Mouse (Mus musculus) right cerebral cortex, postnatal 25 days (tissue): ENCODE results near the gene Cntn2.

Experiments used
- DNase-seq: peaks from one replicate; pipeline ENCODE4 v3.0.0; 2022

Cntn2 gene

DNA sequence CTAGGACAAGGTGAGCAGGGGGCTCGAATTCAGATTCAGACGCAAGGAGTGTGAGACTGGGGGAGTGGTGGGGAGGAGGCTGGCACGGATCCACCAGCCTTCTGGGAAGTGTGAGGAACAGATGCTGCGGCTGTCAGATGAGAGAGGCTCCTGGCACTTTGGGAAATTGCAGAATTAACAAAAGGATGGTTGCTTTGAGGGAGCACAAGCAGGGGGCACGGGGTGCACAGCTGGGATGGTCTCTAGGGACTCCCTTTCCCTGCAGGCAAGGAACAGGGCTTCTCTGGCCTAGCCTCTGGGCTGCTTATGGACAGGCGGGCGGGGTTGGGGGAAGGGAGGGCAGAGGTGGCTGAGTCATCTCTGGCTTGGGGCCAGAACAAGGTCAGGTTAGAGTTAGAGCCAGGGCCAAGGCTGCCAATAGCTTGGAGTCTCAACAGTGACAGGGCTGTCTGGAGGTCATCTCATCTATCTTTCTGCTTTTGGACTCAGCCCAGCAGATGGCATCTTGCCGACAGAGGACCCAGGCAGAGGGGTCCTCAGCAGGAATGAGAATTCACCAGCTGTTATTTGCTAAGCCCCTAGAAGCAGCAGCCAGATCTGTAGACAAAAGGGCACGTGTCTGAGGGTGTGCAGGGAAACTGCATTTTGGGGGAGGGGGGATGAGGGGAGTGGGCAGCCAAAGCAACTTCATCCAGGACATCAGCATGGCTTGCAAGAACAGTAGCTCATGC, 15.0 kb upstream of the Cntn2 start:
- no peak for DNase-seq

DNA sequence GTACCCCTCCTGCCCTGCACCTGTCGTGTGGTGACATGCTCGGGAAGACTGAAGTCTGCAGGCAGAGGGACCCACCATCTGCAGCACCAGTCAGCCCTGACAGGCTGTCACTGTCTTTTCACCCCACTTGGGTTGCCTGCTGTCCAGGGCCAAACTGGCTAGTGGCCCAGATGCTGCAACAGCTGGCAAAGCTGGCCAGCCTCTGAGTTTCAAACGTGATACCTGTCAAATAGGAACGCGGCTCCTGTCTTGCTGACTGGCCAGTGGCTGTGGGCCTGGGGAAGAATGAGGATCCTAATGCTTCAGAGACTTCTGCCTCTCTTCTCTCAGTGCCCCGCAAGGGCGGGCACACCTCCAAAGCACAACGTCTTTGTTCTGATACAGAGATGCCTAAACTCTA, 733 bp upstream of the Cntn2 start:
- no peak for DNase-seq

DNA sequence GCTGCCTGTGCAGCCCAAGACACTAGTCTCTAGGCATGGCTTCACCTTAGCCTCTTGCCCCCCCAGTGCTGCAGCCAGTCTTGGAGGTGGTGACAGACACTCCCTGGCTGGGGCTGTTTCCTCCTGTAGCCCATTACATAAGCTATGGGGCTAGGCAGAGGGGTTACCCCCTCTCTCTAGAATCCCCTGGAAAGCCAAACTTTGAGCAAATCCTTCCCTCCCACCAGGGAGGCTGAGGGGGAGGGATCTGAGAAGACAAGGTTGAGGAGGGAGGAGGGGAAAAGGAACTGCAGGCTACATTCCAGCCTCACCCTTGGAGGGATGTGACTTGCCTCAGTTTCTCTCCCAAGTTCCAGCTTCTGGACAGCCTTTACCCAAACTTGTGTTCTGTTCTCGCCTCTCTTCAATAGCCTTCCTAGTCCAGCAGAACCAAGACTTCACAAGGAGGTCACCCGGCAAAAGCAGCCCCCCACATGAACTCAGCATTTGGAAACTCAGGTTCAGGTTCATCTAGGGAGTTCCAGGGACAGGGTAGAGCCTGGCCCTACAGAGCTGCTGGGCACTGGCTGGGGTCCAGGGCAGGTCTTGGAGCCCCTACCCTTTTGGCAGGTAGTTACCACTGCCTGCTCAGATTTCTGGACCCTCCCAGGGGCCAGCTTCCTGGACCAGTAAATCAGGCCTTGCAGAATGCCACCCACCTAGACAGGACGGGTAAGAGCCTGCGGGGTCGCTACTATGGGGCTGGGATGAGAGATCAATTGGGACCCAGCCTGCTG, 1.0 kb downstream of the Cntn2 start:
- DNase-seq = no peak

DNA sequence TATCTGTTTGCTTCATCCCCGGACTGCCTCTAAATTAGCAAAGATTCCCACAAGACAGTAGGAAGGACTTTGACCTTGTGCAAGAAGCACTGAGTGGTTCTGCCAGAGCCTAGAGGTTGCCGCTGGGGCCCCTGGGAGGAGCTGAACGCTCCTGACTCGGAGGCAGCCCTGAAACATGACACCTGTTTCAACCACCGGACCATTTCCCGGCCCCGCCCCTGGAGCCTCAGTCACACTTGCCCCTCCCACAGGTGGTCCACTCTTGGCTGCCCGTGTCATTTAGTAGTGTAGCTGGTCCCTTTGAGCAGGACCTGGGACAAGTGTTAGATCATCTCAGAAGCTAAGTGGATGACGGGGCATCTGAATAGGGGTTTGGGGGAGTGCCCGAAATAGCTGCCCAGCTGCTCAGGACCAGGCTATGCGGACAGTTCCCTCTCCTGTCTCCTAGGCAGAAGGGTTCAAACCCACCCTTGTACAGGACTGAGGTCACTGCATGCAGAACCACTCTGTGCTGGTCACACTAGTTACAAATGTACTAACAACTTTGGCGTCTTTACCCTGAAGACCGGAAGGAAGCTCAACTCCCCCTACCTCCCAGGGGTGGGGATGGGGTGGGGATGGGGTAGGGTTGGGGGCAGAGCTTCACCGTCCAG, 1.8 kb downstream of the Cntn2 start:
- no peak for DNase-seq

DNA sequence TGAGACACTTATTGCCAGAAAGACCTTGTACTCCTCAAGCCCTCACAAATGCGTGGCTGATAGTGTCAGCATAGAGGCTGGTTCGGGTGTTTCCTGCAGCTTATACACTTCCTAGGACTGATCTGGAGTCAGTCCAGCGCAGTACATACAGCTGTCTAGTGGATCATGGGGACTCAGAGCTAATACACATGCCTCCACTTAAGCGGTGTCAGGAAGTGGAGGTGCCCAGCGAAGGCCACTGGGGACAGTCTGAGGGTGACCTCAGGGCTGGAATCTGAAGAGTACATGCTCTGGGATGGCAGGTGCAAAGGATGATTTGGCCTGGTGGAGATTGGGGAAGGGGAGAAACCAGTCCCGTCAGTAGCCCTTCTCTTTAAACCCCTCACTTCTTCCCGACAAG, 2.4 kb downstream of the Cntn2 start:
- DNase-seq = no peak

DNA sequence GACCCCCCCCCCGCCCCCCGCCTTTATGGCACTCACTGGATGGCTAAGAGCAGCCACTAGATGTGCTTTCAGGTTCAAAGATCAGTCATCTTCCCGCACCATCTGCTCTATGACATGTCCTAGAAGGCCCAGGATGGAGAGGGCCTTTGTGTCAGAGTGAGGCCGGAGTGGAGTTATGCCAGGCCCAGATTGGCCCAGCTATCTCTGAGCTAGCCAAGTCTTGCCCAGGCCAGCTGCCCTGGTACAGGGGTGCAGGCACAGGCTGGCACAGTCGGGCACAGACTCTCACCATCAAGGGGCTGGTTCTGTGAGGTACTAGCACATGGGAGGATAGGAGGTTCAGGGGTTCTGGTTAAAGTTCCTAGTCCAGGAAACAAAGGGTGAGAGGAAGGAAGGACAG, 5.3 kb downstream of the Cntn2 start:
- no peak for DNase-seq

DNA sequence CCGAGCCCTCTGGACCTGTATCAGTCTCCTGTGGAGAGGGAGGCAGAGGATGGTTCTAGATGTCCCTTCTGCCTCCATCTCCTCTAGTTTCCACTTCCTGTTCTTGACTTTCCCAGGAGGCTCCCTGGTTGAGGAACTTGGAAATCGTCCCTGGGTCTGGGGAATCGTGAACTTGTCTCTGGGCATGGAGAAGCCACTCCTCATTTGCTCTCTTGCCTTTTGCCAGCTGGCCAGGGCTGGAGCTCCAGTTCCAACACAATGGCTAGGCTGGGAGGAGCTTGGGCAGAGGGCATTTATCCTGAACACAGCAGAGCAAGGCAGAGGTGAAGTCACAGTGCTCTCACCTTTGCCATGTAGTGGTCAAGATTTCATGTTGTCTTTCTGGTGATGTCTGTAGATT, 6.6 kb downstream of the Cntn2 start:
- no peak for DNase-seq

DNA sequence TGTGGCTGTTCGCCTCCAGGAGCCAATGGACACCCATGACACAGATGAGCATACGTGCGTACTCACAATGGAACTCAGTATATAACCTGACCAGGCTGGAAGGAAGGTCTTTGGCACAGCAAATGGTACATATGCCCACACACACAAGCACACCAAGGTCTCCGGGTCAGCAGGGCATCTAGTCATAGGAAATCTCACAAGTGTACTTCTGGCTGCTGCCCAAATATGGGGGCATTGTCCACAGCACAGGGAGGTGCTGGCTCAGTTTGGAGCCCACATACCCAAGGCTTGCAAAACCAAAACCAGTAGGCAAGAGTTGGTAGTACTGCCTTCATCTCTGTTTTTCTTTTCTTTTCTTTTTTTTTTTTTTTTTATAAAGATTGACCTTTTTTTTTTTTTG, 7.5 kb downstream of the Cntn2 start:
- DNase-seq = no peak

DNA sequence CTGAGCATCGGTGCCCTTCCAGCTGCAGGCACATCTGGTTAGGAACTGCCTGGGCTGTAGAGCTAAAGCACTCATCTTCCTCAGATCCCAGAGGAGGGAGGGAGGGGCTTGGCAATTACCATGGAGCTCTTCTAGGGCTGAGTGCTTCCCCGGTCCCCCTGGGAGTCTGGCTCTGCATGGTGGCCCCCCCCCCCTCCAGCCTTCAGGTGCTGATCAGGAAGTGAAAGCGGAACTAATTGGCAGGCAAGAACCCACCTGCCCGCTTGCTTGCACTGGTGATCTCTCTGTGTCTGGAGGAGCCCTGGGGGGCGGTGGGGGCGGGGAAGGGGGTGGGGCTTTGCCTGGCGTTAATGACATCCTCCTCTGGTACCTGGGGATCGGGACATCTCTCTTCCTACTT, 9.2 kb downstream of the Cntn2 start:
- no peak for DNase-seq

DNA sequence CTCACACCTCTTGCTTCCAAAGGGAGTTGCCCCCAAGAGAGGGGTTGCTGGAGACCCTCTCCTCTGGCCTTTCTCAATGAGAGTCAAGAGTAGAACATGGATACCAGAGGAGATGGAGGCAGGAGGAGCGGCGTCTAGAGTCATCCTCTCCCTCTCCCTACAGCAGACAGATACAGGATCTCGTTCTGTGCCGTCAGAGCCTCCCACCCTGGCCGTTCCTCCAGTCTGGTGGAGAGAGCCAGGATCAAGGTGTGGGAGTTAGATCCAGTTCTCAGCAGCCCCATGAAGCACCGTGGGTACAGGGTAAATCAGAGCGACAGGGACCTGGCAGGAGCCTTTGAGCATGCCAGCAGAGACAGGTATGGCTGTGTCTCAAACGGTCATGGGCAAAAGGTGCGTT, 10.5 kb downstream of the Cntn2 start:
- no peak for DNase-seq

DNA sequence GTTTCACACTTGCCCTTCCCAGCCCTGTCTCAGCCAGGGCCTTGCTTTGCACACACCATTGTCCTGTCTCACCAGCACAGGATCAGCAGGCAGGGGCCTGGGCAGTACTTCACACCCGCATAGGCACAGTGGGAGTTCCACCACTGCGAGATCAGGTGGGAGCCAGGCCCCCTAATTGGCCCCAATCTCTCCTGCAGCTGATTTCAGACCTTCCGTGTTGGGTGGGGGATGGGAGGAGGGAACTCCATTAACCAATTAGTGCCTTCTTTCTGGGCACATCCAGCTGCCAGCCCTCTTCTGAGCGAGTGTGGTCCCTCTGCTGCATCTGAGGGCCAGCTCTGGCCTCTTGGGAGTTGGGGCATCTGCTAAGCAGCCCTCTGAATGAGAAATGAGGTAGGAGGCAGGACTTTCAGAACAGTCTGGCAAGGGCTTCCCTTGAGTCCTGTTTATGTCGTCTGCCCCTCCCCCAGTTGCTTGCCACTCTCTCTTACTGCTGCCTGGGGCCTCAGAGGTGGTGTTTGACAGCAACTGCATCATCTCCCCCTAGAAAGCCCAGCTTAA, 12.3 kb downstream of the Cntn2 start:
- no peak for DNase-seq

DNA sequence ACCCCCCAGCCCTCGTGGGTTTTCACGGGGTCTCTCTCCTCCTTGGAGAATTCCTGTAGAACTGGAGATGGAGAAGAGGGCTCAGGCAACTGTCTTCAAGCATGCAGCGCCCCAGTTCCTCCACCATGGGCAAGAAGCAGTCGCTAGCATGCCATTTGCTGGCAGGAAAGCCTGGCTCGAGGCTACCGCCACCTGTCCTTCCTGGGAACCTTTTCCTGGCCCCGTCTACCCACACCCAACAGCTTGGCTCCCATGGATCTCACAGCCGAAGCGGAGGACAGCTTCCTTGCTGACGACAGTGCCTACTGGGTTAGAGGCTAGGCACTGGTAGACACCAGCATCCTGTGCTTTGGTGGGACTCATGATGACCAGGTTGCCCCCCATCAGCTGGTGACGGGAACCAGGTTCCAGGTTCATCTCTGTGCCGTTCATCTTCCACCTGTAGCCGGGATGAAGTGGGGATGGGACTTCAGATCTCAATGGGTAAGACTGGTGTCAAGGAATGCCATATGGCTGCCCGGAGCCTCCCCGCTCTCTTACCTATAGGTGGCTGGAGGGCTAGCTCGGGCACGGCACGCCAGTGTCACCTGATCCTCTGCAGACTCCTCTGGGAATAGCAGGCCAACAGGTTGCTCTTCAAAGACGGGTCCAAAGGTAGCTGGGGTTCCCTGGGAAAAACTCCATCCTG, 14.3 kb downstream of the Cntn2 start:
- DNase-seq = no peak

DNA sequence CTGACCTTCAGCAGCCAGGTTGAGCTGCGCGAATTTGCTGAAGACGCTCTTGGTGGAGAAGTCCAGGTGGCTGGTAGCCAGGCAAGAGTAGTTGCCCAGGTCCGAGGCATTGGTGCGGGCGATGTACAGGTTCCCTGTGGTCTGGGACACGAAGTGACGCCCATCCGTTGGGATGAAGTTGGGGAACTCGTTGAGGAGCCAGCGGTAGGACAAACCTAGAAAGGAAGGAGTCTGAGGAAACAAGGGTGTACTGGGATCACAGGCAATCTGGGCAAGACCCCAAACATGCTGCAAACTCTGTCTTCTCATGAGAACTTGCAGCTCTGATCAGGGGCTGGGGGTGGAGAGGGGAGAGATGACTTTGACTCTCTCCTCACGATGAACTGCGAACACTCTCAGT, 15.0 kb downstream of the Cntn2 start:
- no peak for DNase-seq

DNA sequence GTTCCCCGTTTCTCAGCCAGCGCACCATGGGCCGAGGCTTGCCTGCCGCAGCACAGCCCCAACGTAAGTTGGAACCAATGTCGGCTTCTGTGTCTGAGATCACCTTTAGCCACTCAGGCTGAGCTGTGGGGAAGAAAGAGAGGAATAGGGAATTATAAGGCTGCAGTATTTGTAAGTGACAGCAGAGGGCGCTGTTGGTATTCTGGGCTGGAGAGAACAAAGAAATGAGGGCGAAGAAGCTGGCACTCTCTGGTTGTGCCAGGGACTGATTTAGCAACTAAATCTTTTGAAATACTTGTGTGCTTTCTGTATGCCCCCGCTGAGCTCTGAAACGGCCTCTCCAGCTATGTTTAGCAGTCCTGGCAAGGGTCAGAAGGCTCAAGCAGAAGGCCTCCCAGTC, 17.2 kb downstream of the Cntn2 start:
- peak; percentile 70 for DNase-seq

DNA sequence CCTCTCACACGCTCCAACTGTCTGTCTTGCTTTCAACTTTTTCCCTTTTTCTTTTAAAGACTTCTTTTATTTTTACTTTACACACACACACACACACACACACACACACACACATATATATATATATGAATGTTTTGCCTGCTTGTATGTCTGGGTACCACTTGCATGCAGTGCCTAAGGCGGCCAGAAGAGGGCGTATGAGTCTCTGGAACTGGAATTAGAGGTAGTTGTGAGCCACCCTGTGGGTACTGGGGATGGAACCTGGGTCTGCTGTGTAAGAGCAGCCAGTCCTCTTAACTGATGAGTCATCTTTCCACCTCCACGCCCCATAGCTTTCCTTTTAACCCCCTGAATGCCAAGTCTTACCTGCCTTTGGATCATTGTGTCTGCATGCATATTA, 19.1 kb downstream of the Cntn2 start:
- no peak for DNase-seq

DNA sequence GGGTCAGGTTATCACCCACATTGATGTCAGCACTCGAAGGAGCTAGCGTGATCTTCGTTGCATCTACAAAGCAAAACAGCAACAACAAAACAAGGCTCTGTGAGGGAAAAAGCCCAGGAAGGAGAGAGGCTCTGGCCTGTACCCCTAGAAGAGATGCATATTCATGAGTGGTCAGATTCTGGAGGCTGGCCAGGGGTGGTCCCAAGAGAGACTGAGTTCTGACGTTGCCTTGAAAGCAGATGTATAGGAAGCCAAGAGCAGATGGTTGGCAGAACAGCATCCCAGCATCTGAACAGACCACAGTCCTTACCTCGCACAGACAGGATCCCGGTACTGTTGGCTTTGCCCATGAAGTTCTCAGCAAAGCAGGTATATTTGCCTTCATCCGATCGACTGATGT, 20.0 kb downstream of the Cntn2 start:
- no peak for DNase-seq

DNA sequence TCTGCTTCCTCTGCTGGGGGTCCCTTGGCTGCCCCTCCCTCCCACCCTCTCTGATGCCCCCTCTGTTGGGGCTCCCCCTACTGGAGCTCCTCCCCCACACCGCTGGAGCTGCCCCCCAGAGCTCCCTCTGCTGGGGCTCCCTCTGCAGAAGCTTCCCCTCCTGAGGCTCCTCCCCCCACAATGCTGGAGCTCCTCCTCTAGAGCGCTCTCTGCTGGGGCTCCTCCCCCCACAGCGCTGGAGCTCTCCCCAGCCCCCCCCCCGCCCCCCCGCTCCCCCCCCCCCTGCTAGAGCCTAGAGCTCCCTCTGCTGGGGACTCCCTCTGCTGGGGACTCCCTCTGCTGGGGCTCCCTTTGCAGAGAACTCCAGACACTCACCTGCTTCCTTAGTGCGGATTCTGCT, 22.3 kb downstream of the Cntn2 start:
- DNase-seq = peak; percentile 37

DNA sequence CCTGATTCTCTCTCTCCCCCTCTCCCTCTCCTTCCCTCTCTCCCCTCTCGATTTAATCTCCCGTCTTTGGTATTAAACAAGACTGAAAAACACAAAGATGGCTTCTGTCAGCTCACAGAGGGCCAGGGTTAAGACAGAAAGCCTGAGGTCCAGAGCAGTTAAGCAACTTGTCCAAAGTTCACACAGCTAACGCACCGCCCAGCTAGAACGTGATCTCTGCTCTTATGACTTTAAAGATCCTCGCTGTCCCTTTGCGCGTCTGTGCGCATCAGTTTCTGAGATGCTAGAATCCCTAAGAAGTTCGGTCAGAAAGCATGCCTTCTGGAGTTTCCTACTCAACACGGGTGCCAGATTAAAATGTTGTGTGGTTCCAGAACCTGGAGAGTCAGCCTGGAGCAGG, 23.3 kb downstream of the Cntn2 start:
- DNase-seq = no peak

DNA sequence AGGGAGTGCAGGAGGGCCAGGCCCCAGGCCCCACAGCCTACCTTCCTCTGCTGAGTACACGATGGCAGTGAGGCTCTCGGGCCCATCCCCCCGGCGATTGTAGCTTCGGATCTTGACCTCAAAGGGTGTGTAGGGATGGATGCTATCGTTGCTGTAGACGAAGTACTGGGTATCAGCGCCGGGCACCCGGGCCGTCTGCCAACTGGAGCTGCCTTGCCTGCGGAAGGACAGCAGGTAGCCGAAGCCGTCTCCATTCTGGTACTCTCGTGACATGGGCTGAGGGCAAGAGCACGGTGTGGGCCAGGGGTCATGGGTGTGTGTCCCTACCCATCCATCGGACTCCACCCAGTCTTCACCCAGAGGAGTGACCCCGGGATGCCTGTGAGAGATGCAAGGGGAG, 24.4 kb downstream of the Cntn2 start:
- DNase-seq = no peak

DNA sequence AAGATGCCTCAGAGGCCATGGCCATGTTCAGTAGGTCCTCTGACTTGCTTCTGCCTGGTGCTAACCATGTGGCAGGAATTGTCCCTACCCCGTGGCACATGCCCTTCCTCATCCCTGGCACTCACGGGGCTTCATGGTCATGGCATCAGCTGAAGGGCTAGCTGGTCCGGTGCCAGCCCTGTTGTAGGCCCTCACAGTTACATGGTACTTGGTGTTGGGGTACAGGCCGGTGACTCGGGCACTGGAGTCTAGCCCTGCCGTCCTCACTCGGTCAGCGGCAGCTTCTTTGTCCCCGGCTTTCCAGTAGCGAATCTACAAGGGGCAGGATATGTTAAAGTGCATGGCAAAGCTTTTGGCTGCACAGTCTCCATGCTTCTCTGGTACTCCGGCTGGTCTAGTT, 26.3 kb downstream of the Cntn2 start:
- no peak for DNase-seq

DNA sequence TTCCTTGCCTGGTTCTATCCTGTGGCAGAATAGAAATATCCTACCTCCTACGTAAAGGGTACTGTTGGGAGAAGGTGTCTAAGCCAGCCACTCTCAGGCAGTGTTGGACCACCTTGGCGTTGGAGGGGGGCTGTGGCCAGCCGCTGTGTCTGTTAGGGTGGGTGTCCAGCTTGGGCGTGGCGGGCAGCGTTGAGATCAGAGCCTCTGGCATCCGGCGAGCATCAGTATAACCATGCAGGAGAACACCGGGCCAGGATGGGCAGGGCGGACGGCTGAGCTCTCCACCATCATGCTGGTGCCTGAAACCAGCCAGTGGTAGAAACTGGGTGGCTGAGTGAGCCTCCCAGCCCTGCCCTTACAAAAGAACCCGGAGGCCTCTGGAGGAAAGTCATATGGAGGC, 27.7 kb downstream of the Cntn2 start:
- DNase-seq = no peak

DNA sequence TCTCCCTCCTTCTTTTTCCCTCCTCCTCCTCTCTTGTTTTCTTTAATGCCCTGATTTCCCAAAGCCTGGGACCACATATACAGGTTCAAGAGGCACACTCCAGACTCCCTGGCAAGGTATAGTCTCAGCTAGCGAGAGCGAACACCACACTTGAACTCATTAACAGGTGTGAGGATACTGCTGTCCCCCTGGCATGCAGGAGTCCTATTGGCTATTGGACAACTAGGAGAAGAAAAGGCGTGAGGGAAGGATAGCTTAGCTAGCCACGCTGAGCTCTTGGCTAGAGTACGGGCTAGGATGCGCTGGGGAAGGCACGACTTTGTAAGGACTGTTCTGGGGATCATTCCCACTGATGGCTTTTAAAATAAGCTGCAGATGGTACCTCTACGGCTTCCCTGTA, 30.9 kb downstream of the Cntn2 start:
- DNase-seq = no peak

DNA sequence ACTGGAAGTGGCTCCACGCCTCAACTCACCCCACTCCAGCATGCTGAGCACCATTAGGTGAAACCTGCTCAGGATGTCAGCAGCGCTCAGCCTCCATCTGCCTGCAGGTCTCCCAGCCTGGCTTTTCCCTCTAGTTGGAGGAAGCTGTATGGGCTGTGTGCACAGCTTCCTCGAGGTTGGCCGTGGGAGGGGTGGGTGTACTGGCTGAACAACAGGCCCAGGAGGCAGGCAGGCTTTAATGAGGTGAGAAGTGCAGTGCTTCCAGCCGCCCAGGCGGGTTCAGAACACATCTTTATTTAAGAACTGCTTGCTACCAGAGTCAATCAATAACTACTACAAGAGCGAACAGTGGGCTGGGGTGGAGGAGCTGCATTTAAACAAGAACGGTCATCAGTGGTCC, 31.5 kb downstream of the Cntn2 start:
- no peak for DNase-seq
